Mouse (Mus musculus): ENCODE measurements around the gene Dnm3. TPM values are rescaled to one million over a fixed set of nuclear protein-coding genes. Genes with fewer than 3 reads are reported as not detected.

Dnm3 gene
- total RNA-seq, 2 experiments from 2014 or later: not detected

DNA sequence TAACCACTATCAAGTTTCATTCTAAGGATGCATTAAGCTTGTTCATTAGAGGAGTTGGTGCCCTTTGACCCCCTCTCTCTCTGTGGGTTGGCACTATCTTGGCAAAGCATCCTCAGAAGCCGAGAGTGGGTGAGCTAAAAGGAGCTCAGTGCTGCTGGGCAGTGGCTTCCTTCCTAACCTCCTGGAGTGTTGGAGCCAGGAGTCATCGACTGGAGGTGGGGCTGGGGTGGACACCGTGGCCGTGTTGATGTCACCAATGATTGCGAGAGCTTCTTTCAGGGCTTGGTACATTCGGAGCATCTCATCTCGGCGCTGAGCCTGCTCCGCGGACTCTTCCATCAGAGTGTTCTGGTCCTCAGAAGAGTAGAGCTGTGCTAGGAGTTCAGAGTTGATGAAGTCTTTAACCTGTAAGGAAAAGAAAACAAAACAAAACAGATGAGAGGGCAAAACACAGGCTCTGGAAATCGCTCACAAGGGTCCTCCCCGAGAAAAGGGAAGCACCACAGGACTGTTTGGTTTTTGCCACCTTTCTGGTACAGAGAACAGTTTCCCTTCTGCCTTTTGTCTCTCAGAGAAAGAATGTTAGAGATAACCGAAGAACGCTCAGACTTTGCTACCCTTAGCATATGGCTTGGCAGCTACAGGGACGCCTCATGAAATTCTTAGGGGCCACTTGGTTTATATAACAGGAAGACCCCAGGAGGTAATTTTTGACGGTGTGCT is 466.1 kb downstream of the Dnm3 start:
- peak; percentile 80 for ATAC-seq (replicated peaks; ENCODE audit: poor library complexity, severe bottlenecking)

DNA sequence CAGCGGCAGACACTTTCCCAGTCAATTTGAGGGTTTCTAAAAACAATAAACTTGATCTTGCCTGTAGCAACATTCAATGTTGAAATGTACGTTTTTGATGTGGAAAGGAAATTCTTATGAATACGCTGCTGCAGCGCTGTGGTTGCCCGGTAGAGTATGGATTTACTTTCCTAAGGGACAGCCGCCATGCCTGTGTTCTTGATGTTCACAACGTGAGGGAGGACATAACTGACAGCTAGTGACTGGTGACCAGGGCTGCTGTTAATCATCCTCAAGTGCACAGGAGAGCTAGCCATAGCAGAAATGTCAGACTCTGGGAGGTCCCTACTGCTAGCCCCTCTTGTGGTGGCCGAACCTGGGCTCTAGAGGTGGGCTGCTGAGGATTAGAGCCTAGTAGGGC is 468.7 kb downstream of the Dnm3 start:
- ATAC-seq (replicated peaks; ENCODE audit: poor library complexity, severe bottlenecking): no peak

DNA sequence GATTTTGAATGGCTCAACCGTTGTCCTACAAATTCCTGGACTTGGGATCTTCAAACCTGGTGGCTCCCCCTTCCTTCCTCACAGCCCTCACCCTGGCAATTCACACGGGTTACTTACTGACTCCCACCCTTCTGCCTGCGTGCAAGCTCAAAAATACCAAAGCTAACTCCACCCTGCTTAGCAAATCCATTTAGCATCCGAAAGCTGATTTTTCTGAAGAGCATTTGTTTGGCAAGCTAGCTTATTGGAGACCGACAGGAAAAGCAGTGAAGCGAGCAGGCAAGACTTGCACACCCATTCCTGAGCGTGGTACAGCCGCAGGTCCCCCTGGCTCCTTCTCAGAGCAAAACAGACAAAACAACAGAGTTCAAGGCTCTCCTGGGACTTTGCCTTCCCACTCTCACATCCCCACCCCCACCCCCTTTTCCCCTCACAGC is 469.2 kb downstream of the Dnm3 start:
- no peak for ATAC-seq (replicated peaks; ENCODE audit: poor library complexity, severe bottlenecking)

GRCm38 (mm10) chr1:162008208-162008607 is 469.6 kb downstream of the Dnm3 start:
- ATAC-seq (replicated peaks; ENCODE audit: poor library complexity, severe bottlenecking): no peak

- ATAC-seq (replicated peaks; ENCODE audit: poor library complexity, severe bottlenecking): peak; percentile 85
Observed at GRCm38 (mm10) chr1:162006109-162006508, 471.7 kb downstream of the Dnm3 start.

GRCm38 (mm10) chr1:162004821-162005770 is 472.7 kb downstream of the Dnm3 start:
- peak; percentile 77 for ATAC-seq (replicated peaks; ENCODE audit: poor library complexity, severe bottlenecking)

DNA sequence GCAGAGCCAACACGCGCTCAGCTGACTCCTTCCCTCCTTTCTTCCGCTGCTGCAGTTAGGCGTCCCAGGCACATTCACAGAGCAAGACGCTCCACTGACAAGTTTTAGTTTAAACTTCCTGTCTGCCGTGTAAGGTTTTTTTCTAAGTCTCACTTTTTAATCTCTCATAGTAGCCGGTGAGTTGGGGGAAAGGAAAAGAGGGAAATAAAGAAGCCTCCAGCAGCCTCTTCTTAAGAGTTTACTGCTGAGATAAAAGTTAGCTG is 473.4 kb downstream of the Dnm3 start:
- no peak for ATAC-seq (replicated peaks; ENCODE audit: poor library complexity, severe bottlenecking)

DNA sequence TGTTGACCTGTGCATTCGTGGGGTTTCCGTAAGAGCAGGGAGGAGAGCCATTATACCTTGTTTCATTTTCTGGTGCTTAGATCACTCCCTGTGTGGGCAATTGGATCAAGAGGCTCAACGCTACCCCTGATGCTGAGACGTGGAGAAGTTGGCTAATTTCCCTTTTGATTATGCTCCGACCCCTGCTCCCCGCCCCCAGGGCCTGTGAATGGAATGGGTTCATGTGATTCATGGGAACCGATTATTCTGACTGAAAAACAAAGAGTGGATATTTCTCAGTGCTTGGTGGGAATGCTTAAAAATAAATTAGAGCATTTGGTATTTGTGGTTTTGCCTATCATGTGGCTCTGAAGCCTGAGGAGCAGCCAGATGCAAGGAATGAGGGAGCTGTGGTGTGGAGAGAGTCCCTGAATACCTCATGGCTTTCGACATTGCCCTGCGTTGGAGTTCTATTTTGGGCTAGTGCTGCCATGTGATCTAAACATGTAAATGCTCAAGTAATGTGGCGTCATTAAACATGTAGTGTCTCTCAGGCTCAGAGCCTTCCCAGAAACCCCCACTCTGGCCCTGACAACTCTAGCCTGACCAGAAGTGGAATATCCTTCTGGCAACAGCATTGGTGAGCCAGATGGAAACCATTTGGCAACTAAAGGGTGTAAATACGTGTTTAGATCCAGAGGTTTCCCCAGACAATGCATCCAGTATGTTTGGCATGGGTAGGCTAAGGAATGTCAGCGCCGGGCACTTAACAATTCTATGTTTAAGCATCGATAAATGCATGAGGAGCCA is 473.9 kb downstream of the Dnm3 start:
- no peak for ATAC-seq (replicated peaks; ENCODE audit: poor library complexity, severe bottlenecking)

DNA sequence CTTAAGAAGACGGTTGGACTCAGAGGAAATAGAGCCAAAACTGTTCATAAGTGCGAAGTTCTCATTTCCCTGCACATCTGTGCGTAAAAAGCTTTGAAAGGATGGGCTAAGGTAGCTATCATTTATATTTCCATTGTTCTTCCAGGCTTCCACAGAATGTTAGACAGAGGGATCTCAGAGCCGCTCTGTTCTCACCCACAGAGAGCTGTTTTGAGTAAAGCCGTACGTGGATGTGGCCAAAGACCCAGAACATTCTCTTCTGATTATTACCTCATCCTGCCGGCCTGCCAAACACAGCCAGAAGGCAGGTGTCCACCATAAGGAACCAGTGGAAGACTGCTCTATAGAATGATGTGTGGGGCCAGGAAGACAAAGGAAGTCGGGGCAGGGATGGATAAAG is 476.5 kb downstream of the Dnm3 start:
- no peak for ATAC-seq (replicated peaks; ENCODE audit: poor library complexity, severe bottlenecking)

DNA sequence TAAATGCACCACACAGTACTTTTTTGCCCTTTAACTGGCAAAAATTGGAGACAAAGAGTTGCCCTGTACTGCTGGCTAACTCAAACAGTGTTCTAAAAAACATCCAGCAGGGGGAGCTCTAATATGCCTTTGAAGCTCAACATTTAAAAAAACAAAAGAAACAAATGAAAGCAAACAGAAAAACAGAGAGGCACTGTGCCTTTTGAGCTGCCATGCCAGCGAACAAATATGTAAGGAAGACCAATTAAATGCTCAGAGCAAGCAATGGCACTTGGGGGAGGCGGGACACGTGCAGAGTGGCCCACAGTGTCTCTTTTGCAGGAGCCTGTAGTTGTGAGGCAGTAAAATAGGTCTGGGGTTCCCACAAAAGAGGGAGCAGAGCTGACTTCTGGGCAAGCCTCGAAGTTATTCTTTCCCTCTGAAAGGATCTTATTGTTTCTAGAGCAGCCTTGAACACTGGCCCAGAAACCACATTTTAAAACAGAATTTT is 477.9 kb downstream of the Dnm3 start:
- peak; percentile 40 for ATAC-seq (replicated peaks; ENCODE audit: poor library complexity, severe bottlenecking)

- ATAC-seq (replicated peaks; ENCODE audit: poor library complexity, severe bottlenecking): peak; percentile 64
Observed at GRCm38 (mm10) chr1:161999338-161999737, 478.5 kb downstream of the Dnm3 start.

- peak; percentile 83 for ATAC-seq (replicated peaks; ENCODE audit: poor library complexity, severe bottlenecking)
Observed at GRCm38 (mm10) chr1:161998781-161999180, 479.1 kb downstream of the Dnm3 start.

GRCm38 (mm10) chr1:161992389-161992788 is 485.4 kb downstream of the Dnm3 start:
- peak; percentile 50 for ATAC-seq (replicated peaks; ENCODE audit: poor library complexity, severe bottlenecking)

DNA sequence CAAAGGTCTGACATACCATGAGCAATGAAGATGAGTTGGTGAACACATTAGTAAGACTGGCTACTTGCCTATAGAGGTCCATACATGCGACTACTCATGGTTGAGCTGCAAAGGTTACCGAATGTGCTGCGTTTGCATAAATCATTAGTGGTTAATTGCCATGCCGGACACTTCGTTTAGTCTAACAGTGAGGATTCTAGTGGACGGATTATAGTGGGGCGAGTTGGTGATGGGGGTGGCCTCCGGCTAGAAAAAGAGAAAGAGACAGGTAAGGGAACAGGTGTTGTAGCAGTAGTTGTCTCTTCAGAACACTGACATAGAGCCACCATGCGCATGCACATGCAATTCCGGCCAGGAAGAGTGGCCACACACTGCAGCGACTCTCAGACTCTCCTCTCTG is 486.0 kb downstream of the Dnm3 start:
- ATAC-seq (replicated peaks; ENCODE audit: poor library complexity, severe bottlenecking): no peak

- no peak for ATAC-seq (replicated peaks; ENCODE audit: poor library complexity, severe bottlenecking)
Observed at GRCm38 (mm10) chr1:161990684-161991578, 486.9 kb downstream of the Dnm3 start.

DNA sequence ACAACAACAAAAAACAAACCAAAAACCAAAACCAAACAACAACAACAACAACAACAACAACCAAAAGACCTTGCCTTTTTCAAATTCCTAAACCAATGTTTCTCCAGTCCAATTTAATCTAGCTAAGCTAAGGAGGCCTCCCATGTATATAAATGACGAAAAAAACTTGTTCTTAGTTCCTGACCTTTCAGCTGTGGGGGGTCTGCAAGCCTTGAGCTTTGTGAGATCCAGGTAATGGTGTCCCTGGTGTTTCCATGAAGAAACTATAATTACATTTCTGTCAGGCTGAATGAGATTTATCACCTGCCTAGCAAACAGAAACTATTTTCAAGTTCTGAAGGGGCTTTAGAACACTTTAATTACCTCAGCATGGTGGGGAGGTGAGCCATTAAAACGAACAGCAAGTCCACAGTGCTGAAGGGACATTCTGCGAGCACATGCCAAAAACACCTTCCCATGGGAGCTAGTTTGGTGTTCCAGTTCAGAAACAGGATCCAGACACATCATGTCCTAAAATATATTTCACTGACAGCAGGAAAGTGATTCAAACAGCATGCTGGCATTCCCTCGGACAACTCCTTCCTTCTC is 493.8 kb downstream of the Dnm3 start:
- ATAC-seq (replicated peaks; ENCODE audit: poor library complexity, severe bottlenecking): no peak

DNA sequence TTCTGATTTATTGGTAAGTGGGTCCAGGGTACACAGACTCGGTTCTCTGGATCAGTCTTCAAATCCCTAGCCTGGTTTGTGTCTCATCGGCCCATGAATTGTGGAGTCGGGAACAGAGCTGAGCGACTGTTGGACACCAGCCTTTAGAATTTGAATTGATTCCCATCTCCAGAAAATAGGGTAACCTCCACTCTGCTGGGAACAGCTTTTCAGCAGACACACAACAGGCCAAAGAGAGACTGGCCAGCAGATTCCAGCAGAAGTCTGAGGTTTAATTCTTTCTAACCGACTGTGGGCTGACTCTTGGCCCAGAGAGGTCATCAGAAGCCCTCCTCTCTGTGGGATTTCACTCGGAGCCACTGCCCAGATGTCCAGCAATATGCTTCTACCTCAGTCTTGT is 494.4 kb downstream of the Dnm3 start:
- ATAC-seq (replicated peaks; ENCODE audit: poor library complexity, severe bottlenecking): no peak

- no peak for ATAC-seq (replicated peaks; ENCODE audit: poor library complexity, severe bottlenecking)
Observed at GRCm38 (mm10) chr1:161980626-161981298, 497.1 kb downstream of the Dnm3 start.

GRCm38 (mm10) chr1:161980046-161980445 is 497.8 kb downstream of the Dnm3 start:
- ATAC-seq (replicated peaks; ENCODE audit: poor library complexity, severe bottlenecking): no peak

All from granulocyte monocyte progenitor cell, adult 5-6 weeks (primary cell).